Mouse (Mus musculus): ENCODE results near the gene Pilrb2.

DNA sequence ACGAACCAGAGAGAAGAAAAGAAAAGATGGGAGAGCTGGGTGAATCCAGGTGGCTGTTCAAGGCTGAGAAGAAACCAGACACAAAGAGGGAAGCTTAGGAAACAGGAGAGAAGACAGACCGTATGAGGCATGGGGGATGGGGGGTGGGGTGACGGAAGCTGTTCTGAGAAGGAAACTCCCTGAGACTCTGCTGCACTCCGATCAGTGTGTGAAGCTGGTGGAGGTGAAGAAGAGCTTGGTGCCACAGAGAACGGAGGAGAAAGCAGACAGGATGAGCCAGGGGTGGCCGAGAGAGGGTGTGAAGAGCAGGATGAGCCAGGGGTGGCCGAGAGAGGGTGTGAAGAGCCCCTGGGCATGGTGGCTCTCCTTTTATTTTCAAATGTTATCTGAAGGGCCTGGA lies 45.2 kb downstream of the Pilrb2 start:
- no peak for TF ChIP-seq CTCF (IDR thresholded peaks at IDR 0.05; ENCODE audit: extremely low read depth, insufficient read depth, insufficient read length, insufficient replicate concordance)
- no peak for TF ChIP-seq POLR2A (IDR thresholded peaks at IDR 0.05; ENCODE audit: low read depth, low read length)

Data from spleen, adult 2 months (tissue).